Mouse (Mus musculus): ENCODE measurements around the gene Qrich1. TPM values are rescaled to one million over a fixed set of nuclear protein-coding genes. Genes with fewer than 3 reads are reported as not detected.

Qrich1 gene
- polyA plus RNA-seq, 1 experiment from 2014 or later = 85.1 TPM

- Histone ChIP-seq H3K4me3 (ENCODE audit: control insufficient read depth in 1 of 2, insufficient read depth in 1 of 2, low read depth in 1 of 2, low read length in 2 of 2) (no peak overlapping the region), H3K9me3 (ENCODE audit: control insufficient read depth, low read length) (no peaks in the 10 kb centered on the region), H3K4me1 (ENCODE audit: control insufficient read depth in 2 of 2, insufficient read depth in 2 of 2, low read length in 2 of 2) (no peaks in the 10 kb centered on the region), H3K4me2 (ENCODE audit: low read length) (no peak overlapping the region), H3K36me3 (ENCODE audit: control insufficient read depth, insufficient read depth, low read length) (peaks cover 92% of the 10 kb centered on the region), H3K27me3 (ENCODE audit: control insufficient read depth, insufficient read depth, low read length) (no peaks in the 10 kb centered on the region), H3K27ac (replicated peaks in 1 of 2; ENCODE audit: control insufficient read depth in 1 of 2, insufficient read depth in 1 of 2, low read depth in 2 of 2, low read length in 2 of 2) (no peak overlapping the region), H3K9ac (ENCODE audit: low read length) (no peak overlapping the region)
- no peak for ATAC-seq (ENCODE audit: insufficient number of reproducible peaks, insufficient read depth, low FRiP score, low read depth)
- 94% methylated on average over 1 of the region's 1 CpGs for WGBS
These were observed 30.3 kb downstream of the Qrich1 start for GRCm38 (mm10) chr9:108546875-108547274.

- H3K27me3 ChIP-seq (ENCODE audit: control insufficient read depth, insufficient read depth, low read length) = no peaks in the 10 kb centered on the region
- H3K9ac ChIP-seq (ENCODE audit: low read length) = no peak overlapping the region
- 79% methylated on average over 4 of the region's 4 CpGs for WGBS
- H3K4me1 ChIP-seq (ENCODE audit: control insufficient read depth in 2 of 2, insufficient read depth in 2 of 2, low read length in 2 of 2) = peaks cover 5 to 12% of the 10 kb centered on the region in 2 experiments
- no peak overlapping the region for H3K4me3 ChIP-seq (ENCODE audit: control insufficient read depth in 1 of 2, insufficient read depth in 1 of 2, low read depth in 1 of 2, low read length in 2 of 2)
- no peak overlapping the region for H3K4me2 ChIP-seq (ENCODE audit: low read length)
- H3K9me3 ChIP-seq (ENCODE audit: control insufficient read depth, low read length) = no peaks in the 10 kb centered on the region
- H3K27ac ChIP-seq (replicated peaks in 1 of 2; ENCODE audit: control insufficient read depth in 1 of 2, insufficient read depth in 1 of 2, low read depth in 2 of 2, low read length in 2 of 2) = no peak overlapping the region
- peaks cover 82% of the 10 kb centered on the region for H3K36me3 ChIP-seq (ENCODE audit: control insufficient read depth, insufficient read depth, low read length)
- ATAC-seq (ENCODE audit: insufficient number of reproducible peaks, insufficient read depth, low FRiP score, low read depth) = no peak
These were observed 42.6 kb downstream of the Qrich1 start for GRCm38 (mm10) chr9:108559169-108559568.

- Histone ChIP-seq H3K27ac (replicated peaks in 1 of 2; ENCODE audit: control insufficient read depth in 1 of 2, insufficient read depth in 1 of 2, low read depth in 2 of 2, low read length in 2 of 2) (peak within 1 kb of the TSS; percentile 80 to 81), H3K27me3 (ENCODE audit: control insufficient read depth, insufficient read depth, low read length) (no peaks in the 10 kb centered on the region), H3K36me3 (ENCODE audit: control insufficient read depth, insufficient read depth, low read length) (peaks cover 82% of the 10 kb centered on the region), H3K4me2 (ENCODE audit: low read length) (peak within 1 kb of the TSS; percentile 89), H3K9ac (ENCODE audit: low read length) (peak within 1 kb of the TSS; percentile 83), H3K4me3 (ENCODE audit: control insufficient read depth in 1 of 2, insufficient read depth in 1 of 2, low read depth in 1 of 2, low read length in 2 of 2) (peak within 1 kb of the TSS; percentile 64 to 65), H3K4me1 (ENCODE audit: control insufficient read depth in 2 of 2, insufficient read depth in 2 of 2, low read length in 2 of 2) (peaks cover 5 to 12% of the 10 kb centered on the region in 2 experiments), H3K9me3 (ENCODE audit: control insufficient read depth, low read length) (no peaks in the 10 kb centered on the region)
- ATAC-seq (ENCODE audit: insufficient number of reproducible peaks, insufficient read depth, low FRiP score, low read depth) = peak; percentile 96
- WGBS = under 1% methylated on average over 51 of the region's 53 CpGs
These were observed 43.7 kb downstream of the Qrich1 start, which contains the start of gene Impdh2 for GRCm38 (mm10) chr9:108560227-108560841. Impdh2 (plus strand) TSS chr9:108560286.

- no peak overlapping the region for H3K4me2 ChIP-seq (ENCODE audit: low read length)
- no peaks in the 10 kb centered on the region for H3K9me3 ChIP-seq (ENCODE audit: control insufficient read depth, low read length)
- H3K4me3 ChIP-seq (ENCODE audit: control insufficient read depth in 1 of 2, insufficient read depth in 1 of 2, low read depth in 1 of 2, low read length in 2 of 2) = no peak overlapping the region
- ATAC-seq (ENCODE audit: insufficient number of reproducible peaks, insufficient read depth, low FRiP score, low read depth) = no peak
- peaks cover 56% of the 10 kb centered on the region for H3K36me3 ChIP-seq (ENCODE audit: control insufficient read depth, insufficient read depth, low read length)
- H3K4me1 ChIP-seq (ENCODE audit: control insufficient read depth in 2 of 2, insufficient read depth in 2 of 2, low read length in 2 of 2) = peaks cover 15 to 28% of the 10 kb centered on the region in 2 experiments
- H3K27me3 ChIP-seq (ENCODE audit: control insufficient read depth, insufficient read depth, low read length) = no peaks in the 10 kb centered on the region
- no peak overlapping the region for H3K27ac ChIP-seq (replicated peaks in 1 of 2; ENCODE audit: control insufficient read depth in 1 of 2, insufficient read depth in 1 of 2, low read depth in 2 of 2, low read length in 2 of 2)
- H3K9ac ChIP-seq (ENCODE audit: low read length) = no peak overlapping the region
- WGBS = 83% methylated on average over 8 of the region's 8 CpGs
These were observed 47.1 kb downstream of the Qrich1 start for GRCm38 (mm10) chr9:108563671-108564070.

GRCm38 (mm10) chr9:108564131-108564530 lies 47.5 kb downstream of the Qrich1 start:
- WGBS = 82% methylated on average over 7 of the region's 7 CpGs
- H3K9ac ChIP-seq (ENCODE audit: low read length) = no peak overlapping the region
- H3K27me3 ChIP-seq (ENCODE audit: control insufficient read depth, insufficient read depth, low read length) = no peaks in the 10 kb centered on the region
- H3K9me3 ChIP-seq (ENCODE audit: control insufficient read depth, low read length) = no peaks in the 10 kb centered on the region
- H3K36me3 ChIP-seq (ENCODE audit: control insufficient read depth, insufficient read depth, low read length) = peaks cover 51% of the 10 kb centered on the region
- H3K27ac ChIP-seq (replicated peaks in 1 of 2; ENCODE audit: control insufficient read depth in 1 of 2, insufficient read depth in 1 of 2, low read depth in 2 of 2, low read length in 2 of 2) = no peak overlapping the region
- H3K4me1 ChIP-seq (ENCODE audit: control insufficient read depth in 2 of 2, insufficient read depth in 2 of 2, low read length in 2 of 2) = peaks cover 16 to 31% of the 10 kb centered on the region in 2 experiments
- H3K4me3 ChIP-seq (ENCODE audit: control insufficient read depth in 1 of 2, insufficient read depth in 1 of 2, low read depth in 1 of 2, low read length in 2 of 2) = no peak overlapping the region
- H3K4me2 ChIP-seq (ENCODE audit: low read length) = no peak overlapping the region
- ATAC-seq (ENCODE audit: insufficient number of reproducible peaks, insufficient read depth, low FRiP score, low read depth) = no peak

GRCm38 (mm10) chr9:108565881-108566814 lies 49.5 kb downstream of the Qrich1 start:
- H3K4me1 ChIP-seq (ENCODE audit: control insufficient read depth in 2 of 2, insufficient read depth in 2 of 2, low read length in 2 of 2) = peaks cover 18 to 35% of the 10 kb centered on the region in 2 experiments
- no peaks in the 10 kb centered on the region for H3K27me3 ChIP-seq (ENCODE audit: control insufficient read depth, insufficient read depth, low read length)
- H3K9me3 ChIP-seq (ENCODE audit: control insufficient read depth, low read length) = no peaks in the 10 kb centered on the region
- ATAC-seq (ENCODE audit: insufficient number of reproducible peaks, insufficient read depth, low FRiP score, low read depth) = no peak
- peaks cover 52% of the 10 kb centered on the region for H3K36me3 ChIP-seq (ENCODE audit: control insufficient read depth, insufficient read depth, low read length)
- WGBS = 12% methylated on average over 35 of the region's 35 CpGs
- H3K4me3 ChIP-seq (ENCODE audit: control insufficient read depth in 1 of 2, insufficient read depth in 1 of 2, low read depth in 1 of 2, low read length in 2 of 2) = peak overlapping the region; percentile 80 to 81
- peak overlapping the region; percentile 73 to 94 for H3K27ac ChIP-seq (replicated peaks in 1 of 2; ENCODE audit: control insufficient read depth in 1 of 2, insufficient read depth in 1 of 2, low read depth in 2 of 2, low read length in 2 of 2)
- H3K4me2 ChIP-seq (ENCODE audit: low read length) = peak overlapping the region; percentile 96
- H3K9ac ChIP-seq (ENCODE audit: low read length) = peak overlapping the region; percentile 90

- H3K4me3 ChIP-seq (ENCODE audit: control insufficient read depth in 1 of 2, insufficient read depth in 1 of 2, low read depth in 1 of 2, low read length in 2 of 2) = peak within 1 kb of the TSS; percentile 80 to 81
- peaks cover 14 to 28% of the 10 kb centered on the region in 2 experiments for H3K4me1 ChIP-seq (ENCODE audit: control insufficient read depth in 2 of 2, insufficient read depth in 2 of 2, low read length in 2 of 2)
- peak; percentile 79 for ATAC-seq (ENCODE audit: insufficient number of reproducible peaks, insufficient read depth, low FRiP score, low read depth)
- peak within 1 kb of the TSS; percentile 88 to 94 for H3K27ac ChIP-seq (replicated peaks in 1 of 2; ENCODE audit: control insufficient read depth in 1 of 2, insufficient read depth in 1 of 2, low read depth in 2 of 2, low read length in 2 of 2)
- H3K9ac ChIP-seq (ENCODE audit: low read length) = peak within 1 kb of the TSS; percentile 90
- no peaks in the 10 kb centered on the region for H3K9me3 ChIP-seq (ENCODE audit: control insufficient read depth, low read length)
- H3K27me3 ChIP-seq (ENCODE audit: control insufficient read depth, insufficient read depth, low read length) = no peaks in the 10 kb centered on the region
- under 1% methylated on average over 69 of the region's 73 CpGs for whole genome bisulfite sequencing
- H3K4me2 ChIP-seq (ENCODE audit: low read length) = peak within 1 kb of the TSS; percentile 96
- peaks cover 52% of the 10 kb centered on the region for H3K36me3 ChIP-seq (ENCODE audit: control insufficient read depth, insufficient read depth, low read length)
These were observed 50.5 kb downstream of the Qrich1 start, which contains the start of gene Ndufaf3 for GRCm38 (mm10) chr9:108566815-108567776. Ndufaf3 (minus strand) TSS chr9:108567434.

Measured in heart, embryonic 14.5 days (tissue).